Mouse (Mus musculus): ENCODE data around the gene Dnajc12. TPM values are rescaled to one million over a fixed set of nuclear protein-coding genes. Genes with fewer than 3 reads are reported as not detected.
"Not testable (repeated sequence)": the region's sequence is repeated elsewhere in the genome, so short reads cannot be mapped to it uniquely, and the experiment has no call there.

The Dnajc12 gene
- total RNA-seq, 2 experiments from 2014 or later, result 23.0 to 24.0 TPM

GRCm38 (mm10) chr10:63432099-63432498 is 49.9 kb downstream of the Dnajc12 start:
- no peak overlapping the region for H3K4me3 ChIP-seq
- no peak for DNase-seq (ENCODE audit: extremely low spot score in 1 of 2, low spot score in 2 of 2)
- intact Hi-C loops (cut with DNase I), result no loop called here
- H3K27ac ChIP-seq, result no peak overlapping the region
- TF ChIP-seq CTCF (IDR thresholded peaks at IDR 0.05), result no peak

- H3K27ac ChIP-seq, result no peak overlapping the region
- intact Hi-C loops (cut with DNase I), result no loop called here
- DNase-seq (ENCODE audit: extremely low spot score in 1 of 2, low spot score in 2 of 2), result no peak
- TF ChIP-seq CTCF (IDR thresholded peaks at IDR 0.05), result no peak
- no peak overlapping the region for H3K4me3 ChIP-seq
Measured at GRCm38 (mm10) chr10:63432887-63433286, 50.6 kb downstream of the Dnajc12 start.

- DNase-seq (ENCODE audit: extremely low spot score in 1 of 2, low spot score in 2 of 2), result no peak
- Histone ChIP-seq H3K27ac (no peak overlapping the region), H3K4me3 (no peak overlapping the region)
- TF ChIP-seq CTCF (IDR thresholded peaks at IDR 0.05), result no peak
- intact Hi-C loops (cut with DNase I), result no loop called here
Measured at GRCm38 (mm10) chr10:63438736-63439262, 56.6 kb downstream of the Dnajc12 start.

- intact Hi-C loops (cut with DNase I), result no loop called here
- Histone ChIP-seq H3K27ac (no peak overlapping the region), H3K4me3 (no peak overlapping the region)
- no peak for TF ChIP-seq CTCF (IDR thresholded peaks at IDR 0.05)
- no peak for DNase-seq (ENCODE audit: extremely low spot score in 1 of 2, low spot score in 2 of 2)
Measured at GRCm38 (mm10) chr10:63439694-63440228, 57.5 kb downstream of the Dnajc12 start.

- H3K27ac ChIP-seq; intact Hi-C loops (cut with DNase I); H3K4me3 ChIP-seq; DNase-seq (ENCODE audit: extremely low spot score in 1 of 2, low spot score in 2 of 2): not testable (repeated sequence)
Measured at GRCm38 (mm10) chr10:63444602-63445387, 62.6 kb downstream of the Dnajc12 start.

- intact Hi-C loops (cut with DNase I), result no loop called here
- no peak overlapping the region for H3K4me3 ChIP-seq
- DNase-seq (ENCODE audit: extremely low spot score in 1 of 2, low spot score in 2 of 2), result no peak
Measured at GRCm38 (mm10) chr10:63453926-63454325, 71.7 kb downstream of the Dnajc12 start.

GRCm38 (mm10) chr10:63455110-63455878 is 73.1 kb downstream of the Dnajc12 start:
- Histone ChIP-seq H3K27ac (no peak overlapping the region), H3K4me3 (no peak overlapping the region)
- intact Hi-C loops (cut with DNase I), result no loop called here
- DNase-seq (ENCODE audit: extremely low spot score in 1 of 2, low spot score in 2 of 2), result no peak
- TF ChIP-seq CTCF (IDR thresholded peaks at IDR 0.05), result no peak; the same call in 1 of the 2 replicates

More at GRCm38 (mm10) chr10:63453926-63454325, 71.7 kb downstream of the Dnajc12 start:
- no peak for TF ChIP-seq CTCF (IDR thresholded peaks at IDR 0.05)
- H3K27ac ChIP-seq, result no peak overlapping the region

GRCm38 (mm10) chr10:63457292-63458128 is 75.3 kb downstream of the Dnajc12 start:
- no peak for DNase-seq (ENCODE audit: extremely low spot score in 1 of 2, low spot score in 2 of 2)
- Histone ChIP-seq H3K27ac (no peak overlapping the region), H3K4me3 (no peak overlapping the region)
- intact Hi-C loops (cut with DNase I), result no loop called here
- TF ChIP-seq CTCF (IDR thresholded peaks at IDR 0.05), result no peak

Other genes starting within 250 kb of the Dnajc12 start
- 1 to 10 TPM; 3.0 to 3.2 TPM for gene Mypn, start 178.5 kb upstream of the Dnajc12 start, total RNA-seq (2021)
- gene Herc4, start 138.6 kb upstream of the Dnajc12 start, total RNA-seq (2021), result 10 to 100 TPM; 52.7 to 54.9 TPM
- gene Sirt1, start 739 bp upstream of the Dnajc12 start, total RNA-seq (2021), result 10 to 100 TPM; 14.0 to 14.6 TPM
- not detected for gene Gm7075, start 39.3 kb downstream of the Dnajc12 start, total RNA-seq (2021)
- 1 to 10 TPM; 2.1 to 2.2 TPM for gene Ctnna3, start 47.7 kb downstream of the Dnajc12 start, total RNA-seq (2021)